Mouse (Mus musculus) bone marrow, adult 2 months (tissue): Measurements from ENCODE around the gene Jph4.

Experiments
- CTCF ChIP-seq: fragments of 200-500 bp; IDR thresholded peaks from 2 replicates; pipeline ENCODE4 v1.5.1; 2011; ENCODE audit warnings: low read length, control low read depth; ENCODE audit not compliant: control insufficient read depth, insufficient read depth
- POLR2A ChIP-seq: fragments of 200-500 bp; IDR thresholded peaks from 2 replicates; pipeline ENCODE4 v1.6.1; 2011; ENCODE audit warnings: low read depth, mild to moderate bottlenecking, control low read depth, low read length, borderline replicate concordance; ENCODE audit not compliant: control insufficient read depth

DNA sequence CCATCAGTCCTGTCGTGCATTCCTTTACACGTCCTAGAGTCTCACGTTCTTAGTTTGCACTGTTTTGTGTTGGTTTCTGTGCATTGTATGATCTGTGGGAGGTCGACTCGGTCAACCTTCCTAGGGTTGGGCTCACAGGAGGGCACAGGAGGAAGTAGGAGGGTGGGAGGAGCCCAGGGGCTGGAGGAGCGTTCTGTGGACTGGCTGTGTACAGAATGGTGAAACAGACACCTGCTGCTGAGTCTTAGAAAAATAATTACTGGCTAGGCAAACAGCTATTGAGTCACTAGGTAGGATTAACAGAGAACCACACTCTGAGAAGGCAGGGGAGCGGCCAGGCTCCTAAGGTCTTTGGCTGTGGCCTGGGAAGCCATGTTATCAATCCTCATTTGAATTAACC lies 22.6 kb upstream of the Jph4 start:
- TF ChIP-seq CTCF, result no peak
- TF ChIP-seq POLR2A, result no peak
